ENCODE assay signal across 9 mouse cellular contexts in the genomic region with DNA sequence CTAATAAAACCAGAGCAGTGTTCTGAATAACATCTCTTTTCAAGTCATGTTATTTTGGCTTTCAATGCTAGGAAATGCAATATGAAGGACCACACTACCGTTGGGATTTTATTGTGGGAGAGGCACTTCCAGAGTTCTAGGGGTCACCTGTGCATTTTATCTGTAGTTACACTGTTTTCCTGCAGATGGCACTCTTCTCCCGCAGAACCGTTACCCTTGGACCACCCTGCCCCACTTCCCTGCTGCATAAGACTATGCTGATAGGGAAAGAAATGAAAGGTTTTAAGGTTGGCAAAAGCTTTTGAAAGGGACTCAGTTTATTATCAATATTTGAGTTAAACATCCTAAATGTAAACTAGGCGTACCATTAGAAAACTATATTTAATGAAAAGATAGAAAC. TPM values are rescaled to one million over a fixed set of nuclear protein-coding genes. Genes with fewer than 3 reads are reported as not detected.
A peak's percentile ranks its signal among the peaks of the same experiment; 100 is the strongest.
DNase-seq lines count a peak whose midpoint lies in the region; ATAC-seq and TF ChIP-seq lines count a peak whose summit lies in the region.
"Had no signal": no experiment of that assay in that cellular context is flagged by ENCODE, and none has a peak within 500 bp of the region (broad histone marks: within the 10 kb centered on the region; RNA-seq: fewer than 3 reads in every experiment).

No protein-coding gene starts in this region.

- H3K4me2 ChIP-seq in forebrain, embryonic 16.5 days (ENCODE audit: low read length) = no peak overlapping the region
- no peak overlapping the region for H3K4me2 ChIP-seq in midbrain, embryonic 13.5 days (replicated peaks)
- H3K4me2 ChIP-seq: limb, embryonic 15.5 days had no signal

- TF ChIP-seq POLR2A in heart, adult 2 months (IDR thresholded peaks at IDR 0.05; ENCODE audit: insufficient read depth, low read depth, low read length) = no peak

- H3K9me3 ChIP-seq in heart, embryonic 10.5 days = no peaks in the 10 kb centered on the region
- no peaks in the 10 kb centered on the region for H3K9me3 ChIP-seq in forebrain, embryonic 16.5 days (ENCODE audit: control insufficient read depth, low read length)
- H3K9me3 ChIP-seq in midbrain, embryonic 13.5 days = no peaks in the 10 kb centered on the region
- H3K9me3 ChIP-seq: limb, embryonic 15.5 days had no signal

- H3K9ac ChIP-seq in heart, adult 2 months (ENCODE audit: low read depth, low read length) = no peak overlapping the region
- no peak overlapping the region for H3K9ac ChIP-seq in forebrain, embryonic 16.5 days (replicated peaks; ENCODE audit: low read depth, low read length)
- H3K9ac ChIP-seq in midbrain, embryonic 13.5 days (replicated peaks) = no peak overlapping the region
- H3K9ac ChIP-seq: limb, embryonic 15.5 days had no signal

- DNase-seq in heart, adult 2 months = no peak
- no peak for DNase-seq in heart, embryonic 10.5 days (ENCODE audit: low spot score)
- peak; percentile 26 for DNase-seq in CD4-positive helper T cell, adult 2 months (ENCODE audit: low read depth, low spot score)
- DNase-seq in c-Kit-positive CD71-negative TER-119-negative erythroid progenitor cells, embryonic 14.5 days (ENCODE audit: low read depth) = peak; percentile 28
- DNase-seq in kidney, postnatal 4 days = peak; percentile 41 to 57
- peak; percentile 40 for DNase-seq in thymus, postnatal 14 days

- no peaks in the 10 kb centered on the region for H3K27me3 ChIP-seq in heart, adult 2 months (ENCODE audit: control insufficient read depth, insufficient read depth, low read length)
- no peaks in the 10 kb centered on the region for H3K27me3 ChIP-seq in heart, embryonic 10.5 days (ENCODE audit: insufficient read depth, poor library complexity, severe bottlenecking)
- no peaks in the 10 kb centered on the region for H3K27me3 ChIP-seq in forebrain, embryonic 16.5 days (replicated peaks; ENCODE audit: control insufficient read depth, insufficient read depth, low read length)
- H3K27me3 ChIP-seq in midbrain, embryonic 13.5 days = 0 out of 2 replicates have a peak, but pooled peaks cover 7% of the 10 kb centered on the region

- TF ChIP-seq EP300 in heart, adult 2 months (IDR thresholded peaks at IDR 0.05; ENCODE audit: insufficient read depth, low read depth, low read length) = no peak

- no peaks in the 10 kb centered on the region for H3K4me1 ChIP-seq in heart, adult 2 months (ENCODE audit: control insufficient read depth, insufficient read depth, low read length)
- H3K4me1 ChIP-seq in heart, embryonic 10.5 days = no peaks in the 10 kb centered on the region
- no peaks in the 10 kb centered on the region for H3K4me1 ChIP-seq in forebrain, embryonic 16.5 days (replicated peaks; ENCODE audit: control insufficient read depth, insufficient read depth, low read length)
- H3K4me1 ChIP-seq in midbrain, embryonic 13.5 days (replicated peaks) = no peaks in the 10 kb centered on the region
- H3K4me1 ChIP-seq: limb, embryonic 15.5 days had no signal

- H3K4me3 ChIP-seq in heart, adult 2 months = no peak overlapping the region
- H3K4me3 ChIP-seq in heart, embryonic 10.5 days = no peak overlapping the region
- no peak overlapping the region for H3K4me3 ChIP-seq in forebrain, embryonic 16.5 days (replicated peaks; ENCODE audit: low read length)
- H3K4me3 ChIP-seq in midbrain, embryonic 13.5 days (replicated peaks) = no peak overlapping the region
- H3K4me3 ChIP-seq: limb, embryonic 15.5 days had no signal

- WGBS in heart, adult 2 months = 27% methylated on average over 4 of the region's 4 CpGs
- WGBS in heart, embryonic 10.5 days = 18% methylated on average over 4 of the region's 4 CpGs
- 15% methylated on average over 4 of the region's 4 CpGs for WGBS in forebrain, embryonic 16.5 days
- 16% methylated on average over 4 of the region's 4 CpGs for WGBS in midbrain, embryonic 13.5 days

- H3K36me3 ChIP-seq in heart, adult 2 months (ENCODE audit: control insufficient read depth, insufficient read depth, low read length) = no peaks in the 10 kb centered on the region
- H3K36me3 ChIP-seq in heart, embryonic 10.5 days = no peaks in the 10 kb centered on the region
- no peaks in the 10 kb centered on the region for H3K36me3 ChIP-seq in forebrain, embryonic 16.5 days (ENCODE audit: control insufficient read depth, insufficient read depth)
- H3K36me3 ChIP-seq in midbrain, embryonic 13.5 days = no peaks in the 10 kb centered on the region
- H3K36me3 ChIP-seq: limb, embryonic 15.5 days had no signal

- intact Hi-C loops in heart, adult 2 months (cut with DNase I) = loop anchor here (1.0 to 10.0 kb wide), 4 partner anchors 819 to 1736 kb away; a partner anchor contains a TSS

- TF ChIP-seq CTCF in heart, adult 2 months (IDR thresholded peaks at IDR 0.05) = peak; percentile 79

- ATAC-seq in forebrain, embryonic 16.5 days = peak; percentile 87
- ATAC-seq in midbrain, embryonic 13.5 days = peak; percentile 76; the same call in 1 of the 2 replicates

- H3K79me2 ChIP-seq in heart, adult 2 months (replicated peaks; ENCODE audit: control insufficient read depth, insufficient read depth, low read length) = no peaks in the 10 kb centered on the region

- H3K27ac ChIP-seq in heart, adult 2 months = no peak overlapping the region
- H3K27ac ChIP-seq in heart, embryonic 10.5 days = no peak overlapping the region
- no peak overlapping the region for H3K27ac ChIP-seq in forebrain, embryonic 16.5 days (ENCODE audit: low read length)
- no peak overlapping the region for H3K27ac ChIP-seq in midbrain, embryonic 13.5 days
- H3K27ac ChIP-seq: limb, embryonic 15.5 days had no signal

RNA-seq across cellular contexts. Expression of a gene that starts 14.6 kb away (rescaled TPM):
- 1 to 10 TPM; 2.4 to 3.2 TPM for total RNA-seq in heart, adult 2 months (2021)
- polyA plus RNA-seq in heart, adult 2 months (2012; rRNA removed) = 2.8 and 4.9 TPM in 2 replicates
- 2.6 and 6.1 TPM in 2 replicates for polyA plus RNA-seq in heart, embryonic 10.5 days (2016; fragmentation: Nextera tagmentation; extraction: Ambion mirVana)
- 20.4 and 23.3 TPM in 2 replicates for polyA plus RNA-seq in forebrain, embryonic 16.5 days (2015; fragmentation: Nextera tagmentation; extraction: Ambion mirVana)
- 23.4 and 25.9 TPM in 2 replicates for polyA plus RNA-seq in midbrain, embryonic 13.5 days (2015; fragmentation: Nextera tagmentation; extraction: Ambion mirVana)

Comparison
In these comparisons a context has a peak if more than half of its experiments do, and no peak if none do; other contexts are left out.
1. DNase-seq: peak in CD4-positive helper T cell, adult 2 months (single experiment), c-Kit-positive CD71-negative TER-119-negative erythroid progenitor cells, embryonic 14.5 days (single experiment), kidney, postnatal 4 days (2 of 2) and thymus, postnatal 14 days (single experiment); none in heart, adult 2 months (0 of 2) and heart, embryonic 10.5 days (single experiment).